Mouse (Mus musculus) embryonic fibroblast, embryonic 13.5 days (primary cell): ENCODE measurements at regions not wholly inside any gene's neighbourhood (a gene's known extent, or its start where the extent isn't known, plus 50 kb on each side); places are given as distances from the start of the nearest gene placed in this dataset.

ENCODE experiments used
- CTCF ChIP-seq: IDR thresholded peaks from 2 replicates; pipeline ENCODE4 v1.5.1; 2011; ENCODE audit warnings: mild to moderate bottlenecking, control low read depth, low read length, moderate library complexity, borderline replicate concordance; ENCODE audit not compliant: insufficient read depth
- POLR2A ChIP-seq: IDR thresholded peaks from 2 replicates; pipeline ENCODE4 v1.6.1; 2011; ENCODE audit warnings: low read depth, mild to moderate bottlenecking, control low read depth, low read length, moderate library complexity

DNA sequence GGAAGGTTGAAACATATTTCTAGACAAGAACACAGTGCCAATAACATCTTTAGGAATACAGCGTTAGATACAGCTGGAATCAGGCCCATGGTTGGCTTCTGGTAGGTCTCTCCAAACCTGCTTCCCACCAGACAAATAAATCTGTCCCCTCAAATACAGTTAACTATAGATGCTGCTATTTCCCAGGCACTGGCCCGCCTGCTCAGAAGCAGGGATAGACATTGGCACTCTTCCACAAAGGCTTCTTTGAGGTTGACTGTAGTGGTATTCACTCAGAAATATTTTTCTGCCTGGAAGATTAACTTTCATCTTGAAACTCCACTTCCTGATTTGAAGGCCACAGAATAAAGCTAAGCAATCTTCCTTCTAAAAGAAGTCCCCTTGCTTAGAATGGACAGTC, 396.6 kb downstream of the AW209491 start:
- TF ChIP-seq POLR2A (no peak), CTCF (no peak)
